Mouse (Mus musculus): ENCODE results near the gene Tomm34. TPM values are rescaled to one million over a fixed set of nuclear protein-coding genes. Genes with fewer than 3 reads are reported as not detected.

The Tomm34 gene
- polyA plus RNA-seq, 1 experiment from 2014 or later: 58.7 TPM

Other genes starting within 250 kb of the Tomm34 start
- gene Kcnk15, start 217.5 kb downstream of the Tomm34 start, polyA plus RNA-seq (2016; fragmentation: Nextera tagmentation; extraction: Ambion mirVana): not detected in 2 replicates
- gene Rims4, start 152.5 kb downstream of the Tomm34 start, polyA plus RNA-seq (2016; fragmentation: Nextera tagmentation; extraction: Ambion mirVana): 0.30 and 0.42 TPM in 2 replicates
- 274 and 296 TPM in 2 replicates for gene Ywhab, start 76.2 kb downstream of the Tomm34 start, polyA plus RNA-seq (2016; fragmentation: Nextera tagmentation; extraction: Ambion mirVana)
- gene Pabpc1l, start 45.7 kb downstream of the Tomm34 start, polyA plus RNA-seq (2016; fragmentation: Nextera tagmentation; extraction: Ambion mirVana): 0.63 and 1.1 TPM in 2 replicates
- gene Stk4, start 847 bp downstream of the Tomm34 start, polyA plus RNA-seq (2016; fragmentation: Nextera tagmentation; extraction: Ambion mirVana): 20.5 and 23.6 TPM in 2 replicates
- not detected in 2 replicates for gene Kcns1, start 99.9 kb upstream of the Tomm34 start, polyA plus RNA-seq (2016; fragmentation: Nextera tagmentation; extraction: Ambion mirVana)
- gene Wfdc5, start 111.6 kb upstream of the Tomm34 start, polyA plus RNA-seq (2016; fragmentation: Nextera tagmentation; extraction: Ambion mirVana): not detected in 2 replicates
- not detected in 2 replicates for gene Wfdc12, start 119.4 kb upstream of the Tomm34 start, polyA plus RNA-seq (2016; fragmentation: Nextera tagmentation; extraction: Ambion mirVana)
- gene Wfdc15a, start 129.0 kb upstream of the Tomm34 start, polyA plus RNA-seq (2016; fragmentation: Nextera tagmentation; extraction: Ambion mirVana): not detected in 2 replicates
- gene Wfdc15b, start 150.5 kb upstream of the Tomm34 start, polyA plus RNA-seq (2016; fragmentation: Nextera tagmentation; extraction: Ambion mirVana): not detected in 2 replicates
- not detected in 2 replicates for gene Svs2, start 167.3 kb upstream of the Tomm34 start, polyA plus RNA-seq (2016; fragmentation: Nextera tagmentation; extraction: Ambion mirVana)
- gene Svs3b, start 185.5 kb upstream of the Tomm34 start, polyA plus RNA-seq (2016; fragmentation: Nextera tagmentation; extraction: Ambion mirVana): not detected in 2 replicates
- gene Svs4, start 207.3 kb upstream of the Tomm34 start, polyA plus RNA-seq (2016; fragmentation: Nextera tagmentation; extraction: Ambion mirVana): not detected in 2 replicates
- not detected in 2 replicates for gene Svs3a, start 218.1 kb upstream of the Tomm34 start, polyA plus RNA-seq (2016; fragmentation: Nextera tagmentation; extraction: Ambion mirVana)
- gene Svs6, start 245.6 kb upstream of the Tomm34 start, polyA plus RNA-seq (2016; fragmentation: Nextera tagmentation; extraction: Ambion mirVana): not detected in 2 replicates

Data from heart, embryonic 10.5 days (tissue).